Mouse (Mus musculus): ENCODE data around the gene Sf3a3.

DNA sequence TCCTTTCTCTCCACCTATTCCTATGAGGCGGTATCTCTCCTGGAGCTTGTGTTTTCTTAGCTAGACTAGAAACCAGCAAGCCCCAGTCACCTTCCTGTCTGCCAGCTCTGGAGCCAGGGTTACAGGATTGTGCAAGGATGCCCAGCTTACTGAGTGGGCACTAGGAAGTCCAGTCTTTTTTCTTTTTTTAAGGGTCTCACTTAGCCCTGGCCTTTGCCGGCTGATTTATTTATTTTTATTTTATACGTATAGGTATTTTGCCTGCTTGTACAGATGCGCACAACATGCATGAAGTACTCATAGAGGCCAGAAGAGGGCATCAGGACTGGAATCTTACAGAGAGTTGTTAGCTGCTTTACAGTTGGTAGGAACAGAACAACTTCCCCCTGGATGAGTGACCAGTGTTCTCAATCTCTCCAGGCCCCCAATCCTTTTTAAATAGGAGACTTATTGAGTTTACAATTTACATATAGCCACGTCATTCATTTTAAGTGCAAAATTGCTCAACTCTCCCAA is 3.7 kb upstream of the Sf3a3 start:
- peak; percentile 71 for TF ChIP-seq CTCF (IDR thresholded peaks at IDR 0.05; ENCODE audit: low read depth)
- TF ChIP-seq EP300 (IDR thresholded peaks at IDR 0.05; ENCODE audit: low read depth): no peak
